8 mouse cellular contexts compared by ENCODE assay signal in the genomic region with DNA sequence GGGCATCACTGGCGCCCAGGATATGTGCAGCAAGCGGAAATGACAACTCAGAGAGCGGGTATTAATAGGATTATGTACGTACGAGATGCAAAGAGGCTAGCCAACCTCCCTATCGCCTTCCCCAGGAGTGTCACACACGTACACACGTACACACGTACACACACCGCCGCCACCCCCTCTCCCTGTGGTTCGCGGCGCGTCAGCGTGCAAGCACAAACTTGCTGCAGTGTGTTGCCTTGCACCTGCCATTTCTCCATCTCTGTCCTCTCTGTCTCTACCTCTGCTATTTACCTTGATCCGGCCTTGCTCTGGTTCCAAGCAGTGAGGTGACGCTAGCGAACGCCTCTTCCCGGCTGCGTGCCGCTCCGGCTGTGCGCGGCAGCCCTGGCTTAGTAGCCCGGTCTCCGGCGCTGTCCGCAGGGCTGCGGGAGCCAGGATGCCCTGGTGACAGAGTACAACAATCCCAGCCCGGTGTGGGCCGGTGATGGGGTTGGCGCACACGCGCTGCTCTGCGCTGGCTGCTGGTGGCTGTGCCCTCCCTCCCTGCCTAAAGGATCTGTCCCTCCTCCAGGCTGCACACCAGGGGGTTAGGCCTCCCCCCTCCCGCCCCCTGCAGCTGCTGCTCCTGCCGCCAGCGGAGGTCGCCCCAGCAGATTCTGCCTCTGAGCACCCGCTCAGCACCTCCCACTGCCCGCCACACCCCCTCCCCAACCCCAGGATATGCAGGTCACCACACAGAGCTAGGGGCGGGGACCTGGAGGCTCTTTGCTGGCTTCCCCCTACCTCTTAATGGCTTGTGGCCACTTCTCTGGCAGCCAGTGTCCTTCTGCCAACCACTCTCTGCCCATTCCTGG. TPM values are rescaled to one million over a fixed set of nuclear protein-coding genes. Genes with fewer than 3 reads are reported as not detected.
DNase-seq lines count a peak whose midpoint lies in the region; ATAC-seq and TF ChIP-seq lines count a peak whose summit lies in the region.

No protein-coding gene starts in this region.

- peak overlapping the region; percentile 41 for H3K9ac ChIP-seq in kidney, embryonic 15.5 days
- peak overlapping the region; percentile 62 for H3K9ac ChIP-seq in limb, embryonic 13.5 days
- peak overlapping the region; percentile 76 for H3K9ac ChIP-seq in midbrain, embryonic 13.5 days (replicated peaks)

- under 1% methylated on average over 43 of the region's 44 CpGs for WGBS in heart, embryonic 10.5 days
- WGBS in kidney, embryonic 15.5 days, result under 1% methylated on average over 44 of the region's 44 CpGs
- WGBS in limb, embryonic 13.5 days, result 1% methylated on average over 41 of the region's 44 CpGs
- under 1% methylated on average over 41 of the region's 44 CpGs for WGBS in midbrain, embryonic 13.5 days
- 6% methylated on average over 44 of the region's 44 CpGs for WGBS in small intestine, adult 2 months

- H3K9me3 ChIP-seq in heart, embryonic 10.5 days, result no peaks in the 10 kb centered on the region; the same call in 1 of the 2 replicates
- no peaks in the 10 kb centered on the region for H3K9me3 ChIP-seq in kidney, embryonic 15.5 days (replicated peaks)
- no peaks in the 10 kb centered on the region for H3K9me3 ChIP-seq in limb, embryonic 13.5 days
- no peaks in the 10 kb centered on the region for H3K9me3 ChIP-seq in midbrain, embryonic 13.5 days

- H3K27ac ChIP-seq in heart, embryonic 10.5 days, result peak overlapping the region; percentile 59
- no peak overlapping the region for H3K27ac ChIP-seq in kidney, embryonic 15.5 days
- H3K27ac ChIP-seq in limb, embryonic 13.5 days, result no peak overlapping the region
- peak overlapping the region; percentile 78 for H3K27ac ChIP-seq in midbrain, embryonic 13.5 days
- peak overlapping the region; percentile 7; the same call in 1 of the 2 replicates for H3K27ac ChIP-seq in small intestine, adult 2 months (ENCODE audit: insufficient read depth, low read depth, low read length)

- H3K27me3 ChIP-seq in heart, embryonic 10.5 days (ENCODE audit: insufficient read depth, poor library complexity, severe bottlenecking), result peaks cover 10% of the 10 kb centered on the region; the same call in 1 of the 2 replicates
- H3K27me3 ChIP-seq in kidney, embryonic 15.5 days, result peaks cover 18% of the 10 kb centered on the region; the same call in 1 of the 2 replicates
- H3K27me3 ChIP-seq in limb, embryonic 13.5 days, result peaks cover 25% of the 10 kb centered on the region
- peaks cover 3% of the 10 kb centered on the region; the same call in 1 of the 2 replicates for H3K27me3 ChIP-seq in midbrain, embryonic 13.5 days
- no peaks in the 10 kb centered on the region; the same call in 1 of the 2 replicates for H3K27me3 ChIP-seq in small intestine, adult 2 months (ENCODE audit: control insufficient read depth, insufficient read depth, low read length)

- no peak for TF ChIP-seq POLR2A in small intestine, adult 2 months (IDR thresholded peaks at IDR 0.05; ENCODE audit: low read depth, low read length)

- H3K4me2 ChIP-seq in kidney, embryonic 15.5 days, result peak overlapping the region; percentile 94
- H3K4me2 ChIP-seq in limb, embryonic 13.5 days (replicated peaks), result peak overlapping the region; percentile 93
- H3K4me2 ChIP-seq in midbrain, embryonic 13.5 days (replicated peaks), result peak overlapping the region; percentile 76

- H3K4me1 ChIP-seq in heart, embryonic 10.5 days, result peaks cover 12% of the 10 kb centered on the region
- H3K4me1 ChIP-seq in kidney, embryonic 15.5 days, result peaks cover 10% of the 10 kb centered on the region; the same call in 1 of the 2 replicates
- peaks cover 10% of the 10 kb centered on the region for H3K4me1 ChIP-seq in limb, embryonic 13.5 days
- H3K4me1 ChIP-seq in midbrain, embryonic 13.5 days (replicated peaks), result peaks cover 9% of the 10 kb centered on the region; the same call in 1 of the 2 replicates
- no peaks in the 10 kb centered on the region for H3K4me1 ChIP-seq in small intestine, adult 2 months (ENCODE audit: control insufficient read depth, insufficient read depth, insufficient read length, low read length)

- DNase-seq in CD4-positive, CD25-positive, alpha-beta regulatory T cell, adult 2 months (ENCODE audit: low read depth, low spot score), result peak; percentile 43
- peak; percentile 68 for DNase-seq in embryo, embryonic 11 days
- peak; percentile 82 for DNase-seq in heart, embryonic 10.5 days (ENCODE audit: low spot score)

- TF ChIP-seq CTCF in small intestine, adult 2 months (IDR thresholded peaks at IDR 0.05; ENCODE audit: extremely low read depth, insufficient read length, insufficient replicate concordance, low read depth, low read length), result no peak

- H3K36me3 ChIP-seq in heart, embryonic 10.5 days, result no peaks in the 10 kb centered on the region
- no peaks in the 10 kb centered on the region for H3K36me3 ChIP-seq in kidney, embryonic 15.5 days
- H3K36me3 ChIP-seq in limb, embryonic 13.5 days, result no peaks in the 10 kb centered on the region
- no peaks in the 10 kb centered on the region for H3K36me3 ChIP-seq in midbrain, embryonic 13.5 days
- H3K36me3 ChIP-seq in small intestine, adult 2 months (ENCODE audit: control insufficient read depth, insufficient read depth, low read length), result no peaks in the 10 kb centered on the region

- ATAC-seq in CD4-positive, CD25-positive, alpha-beta regulatory T cell, adult 4 months, result no peak
- peak; percentile 92 for ATAC-seq in kidney, embryonic 15.5 days (replicated peaks; ENCODE audit: low FRiP score)
- ATAC-seq in limb, embryonic 13.5 days (ENCODE audit: low FRiP score, low read depth), result peak; percentile 76
- ATAC-seq in midbrain, embryonic 13.5 days, result peak; percentile 98

- H3K4me3 ChIP-seq in heart, embryonic 10.5 days, result peak overlapping the region; percentile 72
- H3K4me3 ChIP-seq in kidney, embryonic 15.5 days (replicated peaks), result peak overlapping the region; percentile 53
- H3K4me3 ChIP-seq in limb, embryonic 13.5 days, result peak overlapping the region; percentile 51
- peak overlapping the region; percentile 62 for H3K4me3 ChIP-seq in midbrain, embryonic 13.5 days (replicated peaks)
- H3K4me3 ChIP-seq in small intestine, adult 2 months (ENCODE audit: low read depth, low read length), result peak overlapping the region; percentile 57

RNA-seq across cellular contexts. Expression of a gene that starts 0.9 kb away (rescaled TPM):
- polyA plus RNA-seq in CD4-positive, CD25-positive, alpha-beta regulatory T cell, adult 4 months (2017; shearing (Covaris generic)), result 10 to 100 TPM; 14.1 to 22.9 TPM
- 6.8 and 13.2 TPM in 2 replicates for polyA plus RNA-seq in heart, embryonic 10.5 days (2016; fragmentation: Nextera tagmentation; extraction: Ambion mirVana)
- 4.2 and 5.6 TPM in 2 replicates for polyA plus RNA-seq in kidney, embryonic 15.5 days (2015; fragmentation: Nextera tagmentation; extraction: Ambion mirVana)
- polyA plus RNA-seq in limb, embryonic 13.5 days (2015; fragmentation: Nextera tagmentation; extraction: Ambion mirVana), result 6.4 and 6.5 TPM in 2 replicates
- polyA plus RNA-seq in midbrain, embryonic 13.5 days (2015; fragmentation: Nextera tagmentation; extraction: Ambion mirVana), result 7.3 and 7.5 TPM in 2 replicates
- polyA plus RNA-seq in small intestine, adult 2 months (2012; rRNA removed), result 6.9 and 10.0 TPM in 2 replicates

RNA-seq across cellular contexts. Expression of a gene that starts 43.2 kb away (rescaled TPM):
- not detected for polyA plus RNA-seq in CD4-positive, CD25-positive, alpha-beta regulatory T cell, adult 4 months (2017; shearing (Covaris generic))
- 2.0 and 3.5 TPM in 2 replicates for polyA plus RNA-seq in heart, embryonic 10.5 days (2016; fragmentation: Nextera tagmentation; extraction: Ambion mirVana)
- polyA plus RNA-seq in kidney, embryonic 15.5 days (2015; fragmentation: Nextera tagmentation; extraction: Ambion mirVana), result 9.0 and 10.7 TPM in 2 replicates
- 3.8 and 4.1 TPM in 2 replicates for polyA plus RNA-seq in limb, embryonic 13.5 days (2015; fragmentation: Nextera tagmentation; extraction: Ambion mirVana)
- 0.95 and 1.1 TPM in 2 replicates for polyA plus RNA-seq in midbrain, embryonic 13.5 days (2015; fragmentation: Nextera tagmentation; extraction: Ambion mirVana)
- 0.74 and 1.0 TPM in 2 replicates for polyA plus RNA-seq in small intestine, adult 2 months (2012; rRNA removed)

Comparison
In these comparisons a context has a peak if more than half of its experiments do, and no peak if none do; other contexts are left out.
1. H3K27ac ChIP-seq: peak in heart, embryonic 10.5 days (single experiment), midbrain, embryonic 13.5 days (single experiment) and small intestine, adult 2 months (single experiment); none in kidney, embryonic 15.5 days (single experiment) and limb, embryonic 13.5 days (single experiment).
2. Peak in every context shown above with its lines, with median percentiles within 50 percentile points of each other: DNase-seq, H3K4me3 ChIP-seq, H3K4me2 ChIP-seq and H3K9ac ChIP-seq.